Mouse (Mus musculus) liver, postnatal 0 days (tissue): ENCODE measurements around the gene Pax4.

Source experiments
- CTCF ChIP-seq: sonication (generic); IDR thresholded peaks from 2 replicates; pipeline ENCODE4 v1.5.1; 2016; ENCODE audit warnings: antibody characterized with exemption, low read depth
- EP300 ChIP-seq: IDR thresholded peaks from 2 replicates; pipeline ENCODE4 v1.6.1; 2016; ENCODE audit warnings: antibody characterized with exemption, low read depth, mild to moderate bottlenecking

GRCm38 (mm10) chr6:28488204-28488851, 39.2 kb upstream of the Pax4 start:
- TF ChIP-seq EP300 (no peak), CTCF (no peak)
